Mouse (Mus musculus) right cerebral cortex, postnatal 10 days (tissue): Measurements from ENCODE around the gene Hist1h4j.
A peak's percentile ranks its signal among the peaks of the same experiment; 100 is the strongest.
"Not testable (repeated sequence)": the region's sequence is repeated elsewhere in the genome, so short reads cannot be mapped to it uniquely, and the experiment has no call there.

ENCODE experiments used
- DNase-seq, 2 experiments: peaks; one replicate each; pipeline ENCODE4 v3.0.0; 2021; ENCODE audit warnings: low spot score in 2 of 2

Hist1h4j gene

DNA sequence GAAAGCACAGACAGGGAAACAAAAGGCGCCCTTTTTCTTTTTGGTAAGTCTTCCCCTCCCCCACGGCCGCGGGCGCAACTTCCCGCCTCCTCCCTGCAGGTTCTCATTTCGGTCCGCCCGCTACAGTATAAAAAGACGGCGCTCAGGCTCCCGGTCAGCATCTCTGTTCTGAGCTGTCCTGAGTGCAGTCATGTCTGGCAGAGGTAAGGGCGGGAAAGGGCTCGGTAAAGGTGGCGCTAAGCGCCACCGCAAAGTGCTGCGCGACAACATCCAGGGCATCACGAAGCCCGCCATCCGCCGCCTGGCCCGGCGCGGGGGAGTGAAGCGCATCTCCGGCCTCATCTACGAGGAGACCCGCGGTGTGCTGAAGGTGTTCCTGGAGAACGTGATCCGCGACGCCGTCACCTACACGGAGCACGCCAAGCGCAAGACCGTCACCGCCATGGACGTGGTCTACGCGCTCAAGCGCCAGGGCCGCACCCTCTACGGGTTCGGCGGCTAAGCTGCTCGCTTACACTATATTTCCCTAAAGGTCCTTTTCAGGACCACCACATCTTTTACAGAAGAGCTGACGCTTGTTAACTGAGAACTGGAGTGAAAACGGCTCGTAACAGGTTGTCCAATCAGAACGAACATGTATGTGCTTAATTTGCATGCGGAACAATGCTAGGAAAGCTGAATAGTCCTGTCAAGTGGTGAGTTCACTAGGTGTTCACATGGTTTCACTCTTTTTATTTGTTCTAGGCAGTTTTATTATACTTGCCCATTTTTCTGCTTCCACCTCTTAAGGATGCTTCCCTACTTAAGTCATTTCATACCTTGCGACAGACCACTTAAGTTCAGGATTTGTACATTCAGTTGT, at the start of gene Hist1h4j:
TSS of gene Hist1h4j (plus strand) at position 159 of the 862 bp plus-strand sequence.
- peak; percentile 86 to 87 for DNase-seq

DNA sequence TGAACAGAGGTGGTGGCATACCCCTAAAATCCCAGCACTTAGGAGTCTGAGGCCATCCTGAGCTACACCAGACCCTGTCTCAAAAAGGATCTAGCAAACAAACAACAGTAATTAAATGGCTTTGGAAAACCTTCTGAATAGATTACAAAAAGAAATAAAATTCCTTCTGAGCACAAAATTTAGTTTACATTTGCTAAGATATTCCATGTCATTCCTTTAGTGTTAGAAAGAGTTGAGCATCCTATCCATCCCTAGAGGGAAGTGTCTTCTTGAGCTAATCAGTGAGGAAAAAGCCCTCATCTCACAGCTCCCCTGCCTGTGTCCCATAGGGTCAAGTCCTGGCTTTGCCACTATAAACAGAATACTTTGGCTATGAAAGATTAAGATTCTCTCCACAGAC, 37.1 kb upstream of the Hist1h4j start, which contains the start of gene Olfr1359:
TSS of gene Olfr1359 (plus strand) at position 301 of the 400 bp plus-strand sequence.
- no peak for DNase-seq

DNA sequence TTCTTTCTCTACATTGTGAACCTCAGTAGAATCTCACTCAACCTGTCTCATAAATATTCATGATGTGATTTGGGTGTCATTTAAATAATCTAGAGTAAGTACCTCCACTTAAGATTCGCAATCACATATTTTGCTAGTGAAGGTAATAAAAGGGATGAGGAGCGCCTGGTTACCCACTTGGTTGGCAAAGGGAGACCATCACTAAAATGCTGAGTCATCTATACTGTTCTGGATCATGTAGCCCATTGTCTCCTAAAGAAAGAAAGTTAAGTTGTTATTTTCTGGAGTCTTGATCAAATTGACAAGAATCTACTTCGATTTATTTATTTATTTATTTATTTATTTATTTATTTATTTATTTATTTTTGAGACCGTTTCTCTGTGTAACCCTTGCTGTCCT, 28.2 kb upstream of the Hist1h4j start:
- no peak for DNase-seq

DNA sequence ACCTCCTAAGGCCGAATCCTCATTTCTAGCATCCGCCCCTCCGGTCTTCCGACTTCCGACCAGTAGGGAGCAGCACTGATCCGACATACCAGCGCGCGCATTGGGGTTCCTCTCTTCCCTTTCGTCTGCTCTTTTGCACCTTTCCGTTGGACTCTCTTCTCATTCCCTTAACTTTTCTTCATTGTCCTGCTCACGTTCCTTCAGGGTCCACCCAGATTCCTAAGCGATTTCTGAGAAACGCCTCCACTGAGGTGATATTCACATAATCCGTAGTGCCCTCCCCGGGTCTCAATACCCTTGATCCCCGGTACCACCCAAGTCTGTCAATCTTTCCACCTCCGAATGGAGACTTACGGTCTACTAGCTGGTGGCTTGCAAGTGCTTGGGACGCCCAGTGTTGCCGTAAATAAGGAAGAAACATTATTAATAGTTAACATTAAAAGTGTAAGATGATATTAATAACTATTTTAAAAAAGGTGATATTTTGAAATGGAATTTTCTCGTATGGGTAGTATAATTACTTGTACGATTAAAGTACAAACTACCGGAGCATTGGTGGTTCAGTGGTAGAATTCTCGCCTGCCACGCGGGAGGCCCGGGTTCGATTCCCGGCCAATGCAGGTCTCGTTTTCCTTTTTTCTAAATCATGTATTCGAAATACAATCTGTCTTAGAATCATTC, 24.7 kb upstream of the Hist1h4j start:
- peak; percentile 90 to 94 for DNase-seq

DNA sequence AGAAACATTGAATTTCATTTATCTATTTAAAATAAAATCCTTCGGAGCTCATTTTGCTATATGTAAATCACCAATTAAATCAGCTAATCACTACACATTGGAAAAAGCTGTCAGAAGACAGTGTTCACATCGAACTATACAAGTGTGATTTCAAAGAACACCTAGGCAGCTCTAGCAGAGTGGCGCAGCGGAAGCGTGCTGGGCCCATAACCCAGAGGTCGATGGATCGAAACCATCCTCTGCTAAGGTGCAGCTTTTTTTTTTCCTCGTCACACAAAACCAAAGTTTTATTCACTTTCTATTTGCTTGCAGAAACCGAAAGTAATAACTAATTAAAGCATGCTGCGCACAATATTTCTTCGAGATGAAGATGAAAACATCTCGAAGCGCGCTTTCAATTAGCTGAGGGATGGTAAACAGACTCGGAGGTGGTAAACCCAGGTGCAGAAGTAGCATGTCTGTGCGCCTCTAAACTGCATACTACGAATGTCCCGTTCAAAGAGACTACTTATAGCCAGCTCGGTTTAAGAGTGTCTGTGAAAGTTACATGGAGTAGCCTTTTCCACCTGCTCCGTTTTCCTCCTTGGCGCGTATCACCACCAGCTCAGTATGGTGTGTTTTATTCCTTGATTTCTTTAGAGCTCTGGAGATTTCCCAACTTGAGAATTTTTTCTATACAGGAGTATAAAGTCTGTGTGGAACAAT, 23.9 kb upstream of the Hist1h4j start:
- peak; percentile 78 to 81 for DNase-seq

DNA sequence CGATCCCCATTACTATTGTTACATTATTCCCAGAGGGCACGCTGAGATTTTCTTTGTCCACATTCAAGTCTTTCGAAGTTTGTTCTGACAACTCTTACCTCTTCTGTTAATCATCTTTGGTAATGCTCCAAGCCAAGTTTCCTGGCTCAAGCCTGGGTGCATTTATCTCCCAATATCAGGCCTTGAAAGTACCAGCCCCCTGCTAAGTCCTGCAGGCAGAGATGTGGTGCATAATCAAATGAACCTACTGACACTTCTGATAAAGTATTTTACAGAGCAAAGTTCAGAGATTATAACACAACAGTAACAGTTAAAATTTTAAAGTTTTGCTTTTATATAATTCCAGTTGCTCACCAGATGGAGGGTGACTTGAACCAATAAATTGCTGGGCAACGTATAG, 23.2 kb upstream of the Hist1h4j start:
- DNase-seq, result no peak

DNA sequence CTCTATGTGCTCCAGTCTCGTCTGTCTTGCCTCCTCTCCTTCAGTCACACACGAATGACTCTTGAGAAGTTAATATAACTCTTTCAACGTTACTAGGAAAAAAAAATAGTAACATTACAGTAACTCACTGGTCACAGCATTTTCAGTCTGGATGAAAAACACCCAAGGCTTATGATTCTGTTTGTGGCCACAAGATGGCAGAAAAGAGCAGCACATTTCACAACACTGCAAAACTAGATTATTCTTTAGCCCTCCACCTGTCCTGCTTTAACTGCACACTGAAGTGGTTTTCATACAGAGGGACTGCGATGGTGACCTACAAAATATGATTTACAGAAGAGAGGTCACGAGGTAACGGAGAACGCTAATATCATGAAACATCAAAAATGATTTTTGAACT, 20.1 kb upstream of the Hist1h4j start:
- peak; percentile 75 to 76 for DNase-seq

DNA sequence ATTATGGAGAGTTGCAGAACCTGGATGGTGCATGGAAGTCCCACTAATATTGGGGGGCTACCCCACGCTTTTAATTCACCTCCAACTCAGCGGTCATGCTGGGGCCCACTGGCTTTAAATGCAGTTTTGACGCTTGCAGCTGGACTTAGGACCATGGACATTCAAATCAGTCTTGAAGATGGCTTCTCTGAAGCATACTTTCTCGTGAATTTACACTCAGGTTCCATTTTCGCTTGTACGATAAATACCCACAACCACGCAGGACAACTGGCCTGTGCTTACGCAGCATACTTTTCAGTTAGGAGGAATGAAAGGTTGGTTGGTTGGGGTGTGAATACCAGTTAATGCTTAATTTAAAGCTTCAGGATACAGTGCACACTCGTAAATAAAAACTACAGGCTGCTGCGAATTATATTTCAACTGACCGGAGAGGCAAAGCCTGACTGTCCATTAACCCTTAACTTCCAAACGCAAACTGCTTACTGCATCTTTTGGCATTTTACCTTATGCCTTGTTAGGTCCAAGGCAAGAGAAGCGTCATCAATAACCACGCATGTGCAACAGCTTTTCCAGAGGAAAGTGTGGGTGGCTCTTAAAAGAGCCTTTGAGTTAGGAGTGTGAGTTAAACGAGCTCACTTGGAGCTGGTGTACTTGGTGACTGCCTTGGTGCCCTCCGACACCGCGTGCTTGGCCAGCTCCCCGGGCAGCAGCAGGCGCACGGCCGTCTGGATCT, 19.6 kb upstream of the Hist1h4j start:
- peak; percentile 28 to 40 for DNase-seq

DNA sequence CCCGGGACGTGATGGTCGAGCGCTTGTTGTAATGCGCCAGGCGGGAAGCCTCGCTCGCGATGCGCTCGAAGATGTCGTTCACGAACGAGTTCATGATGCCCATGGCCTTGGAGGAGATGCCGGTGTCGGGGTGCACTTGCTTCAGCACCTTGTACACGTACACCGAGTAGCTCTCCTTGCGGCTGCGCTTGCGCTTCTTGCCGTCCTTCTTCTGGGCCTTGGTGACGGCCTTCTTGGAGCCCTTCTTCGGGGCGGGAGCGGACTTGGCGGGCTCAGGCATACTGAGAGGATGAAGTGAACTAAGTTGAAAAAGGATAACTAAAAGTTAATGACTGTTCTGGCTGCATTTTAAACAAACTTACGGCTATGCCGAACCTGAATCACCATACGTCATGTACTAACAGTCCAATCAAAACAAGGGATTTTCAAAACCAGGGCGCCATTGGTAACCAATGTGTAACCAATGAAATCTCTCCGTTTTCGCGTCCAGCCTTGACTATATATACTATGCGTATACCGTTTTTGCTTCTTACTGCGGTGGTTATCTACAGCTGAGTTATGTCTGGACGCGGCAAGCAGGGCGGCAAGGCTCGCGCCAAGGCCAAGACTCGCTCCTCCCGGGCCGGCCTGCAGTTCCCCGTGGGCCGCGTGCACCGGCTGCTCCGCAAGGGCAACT, 18.9 kb upstream of the Hist1h4j start, which contains the start of the genes Hist1h2bl and Hist1h2ai:
TSS of gene Hist1h2bl (minus strand) at position 280 of the 676 bp plus-strand sequence.
TSS of gene Hist1h2ai (plus strand) at position 559 of the 676 bp plus-strand sequence.
- peak; percentile 90 to 95 for DNase-seq

DNA sequence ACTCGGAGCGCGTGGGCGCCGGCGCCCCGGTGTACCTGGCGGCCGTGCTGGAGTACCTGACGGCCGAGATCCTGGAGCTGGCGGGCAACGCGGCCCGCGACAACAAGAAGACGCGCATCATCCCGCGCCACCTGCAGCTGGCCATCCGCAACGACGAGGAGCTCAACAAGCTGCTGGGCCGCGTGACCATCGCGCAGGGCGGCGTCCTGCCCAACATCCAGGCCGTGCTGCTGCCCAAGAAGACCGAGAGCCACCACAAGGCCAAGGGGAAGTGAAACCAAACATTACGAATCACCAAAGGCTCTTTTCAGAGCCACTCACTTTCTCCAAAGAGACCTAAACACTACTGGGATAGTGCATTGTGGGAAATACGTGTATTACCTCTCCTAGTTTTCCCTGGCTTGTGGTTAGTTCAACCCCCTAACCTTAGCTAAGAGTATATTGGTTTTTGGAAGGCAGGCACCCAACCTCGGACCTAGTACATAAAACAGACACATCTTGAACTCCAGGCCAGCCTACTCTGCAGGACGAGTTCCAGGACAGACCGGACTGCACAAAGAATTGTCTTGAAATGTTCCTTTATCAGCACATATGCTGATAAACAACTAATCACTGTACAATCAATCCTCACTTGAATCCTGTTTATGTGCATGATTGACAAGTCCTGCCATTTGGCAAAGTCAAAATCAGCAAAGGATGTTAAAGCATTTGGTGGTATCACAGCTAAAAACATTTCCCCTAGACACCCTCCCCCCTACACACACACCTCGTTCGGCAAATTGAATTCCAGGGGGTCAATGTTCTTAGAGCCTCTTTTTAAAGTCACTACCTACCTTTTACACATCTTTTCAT, 18.1 kb upstream of the Hist1h4j start:
- DNase-seq, result not testable (repeated sequence)

DNA sequence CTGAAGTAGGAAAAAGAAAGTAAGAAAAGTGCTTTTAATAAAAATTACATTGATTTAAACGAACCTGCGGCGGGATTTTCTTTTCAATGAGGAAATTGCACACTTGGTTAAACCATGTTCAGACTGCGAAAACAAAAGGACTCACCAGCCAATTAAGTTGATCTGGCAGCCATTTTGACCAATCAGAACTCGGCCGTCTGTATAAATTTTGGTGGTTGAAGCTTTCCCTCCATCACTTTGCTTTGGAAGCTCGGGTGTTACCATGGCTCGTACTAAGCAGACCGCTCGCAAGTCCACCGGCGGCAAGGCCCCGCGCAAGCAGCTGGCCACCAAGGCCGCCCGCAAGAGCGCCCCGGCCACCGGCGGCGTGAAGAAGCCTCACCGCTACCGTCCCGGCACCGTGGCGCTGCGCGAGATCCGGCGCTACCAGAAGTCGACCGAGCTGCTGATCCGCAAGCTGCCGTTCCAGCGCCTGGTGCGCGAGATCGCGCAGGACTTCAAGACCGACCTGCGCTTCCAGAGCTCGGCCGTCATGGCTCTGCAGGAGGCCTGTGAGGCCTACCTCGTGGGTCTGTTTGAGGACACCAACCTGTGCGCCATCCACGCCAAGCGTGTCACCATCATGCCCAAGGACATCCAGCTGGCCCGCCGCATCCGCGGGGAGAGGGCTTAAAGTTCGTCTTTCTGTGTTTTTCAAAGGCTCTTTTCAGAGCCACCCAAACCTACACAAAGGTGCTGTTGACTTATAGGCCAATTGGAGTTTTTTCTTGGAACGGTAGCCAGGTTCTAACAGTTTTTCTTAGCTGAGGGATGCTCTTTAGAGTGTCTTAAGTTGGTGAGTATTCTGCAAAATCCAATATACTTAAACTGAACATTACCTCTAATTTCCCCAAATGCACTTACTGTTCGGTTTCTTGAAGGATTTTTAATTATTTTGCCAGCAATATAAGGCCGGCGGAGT, 17.2 kb upstream of the Hist1h4j start, which contains the start of gene Hist1h3h:
TSS of gene Hist1h3h (plus strand) at position 263 of the 961 bp plus-strand sequence.
- DNase-seq, result peak; percentile 92 to 95

DNA sequence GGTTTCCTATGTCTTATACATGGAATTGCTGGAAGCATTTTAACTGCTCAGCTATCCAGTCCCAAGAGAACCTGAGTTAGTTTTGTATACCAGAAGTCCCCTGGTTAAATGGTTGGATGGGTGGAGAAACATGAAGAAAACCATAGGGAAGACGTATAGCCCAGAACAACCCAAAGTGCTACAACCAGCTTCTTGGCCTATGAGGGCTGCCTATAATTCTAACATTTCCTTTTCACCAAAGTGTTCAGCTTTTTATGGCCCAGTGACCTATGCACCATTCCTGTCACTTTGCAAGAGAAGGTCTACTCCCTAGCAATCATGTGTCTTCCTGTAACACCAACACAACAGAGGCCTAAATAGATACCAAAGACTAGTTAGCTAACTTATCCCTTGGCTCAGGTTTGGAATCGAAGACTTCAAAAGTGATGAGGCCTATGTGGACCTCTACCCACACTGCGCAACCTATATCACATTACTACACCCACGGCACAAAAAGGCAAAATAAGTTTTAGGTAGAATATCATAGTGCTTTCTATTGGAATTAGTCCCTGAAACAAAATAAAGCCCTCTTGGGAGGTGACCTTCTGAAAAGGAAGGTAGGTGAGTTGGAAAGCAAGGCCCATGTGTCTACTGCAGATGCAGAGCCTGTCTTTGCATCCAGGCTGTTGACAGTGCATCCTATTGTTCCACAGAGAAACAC, 16.3 kb upstream of the Hist1h4j start:
- no peak for DNase-seq

DNA sequence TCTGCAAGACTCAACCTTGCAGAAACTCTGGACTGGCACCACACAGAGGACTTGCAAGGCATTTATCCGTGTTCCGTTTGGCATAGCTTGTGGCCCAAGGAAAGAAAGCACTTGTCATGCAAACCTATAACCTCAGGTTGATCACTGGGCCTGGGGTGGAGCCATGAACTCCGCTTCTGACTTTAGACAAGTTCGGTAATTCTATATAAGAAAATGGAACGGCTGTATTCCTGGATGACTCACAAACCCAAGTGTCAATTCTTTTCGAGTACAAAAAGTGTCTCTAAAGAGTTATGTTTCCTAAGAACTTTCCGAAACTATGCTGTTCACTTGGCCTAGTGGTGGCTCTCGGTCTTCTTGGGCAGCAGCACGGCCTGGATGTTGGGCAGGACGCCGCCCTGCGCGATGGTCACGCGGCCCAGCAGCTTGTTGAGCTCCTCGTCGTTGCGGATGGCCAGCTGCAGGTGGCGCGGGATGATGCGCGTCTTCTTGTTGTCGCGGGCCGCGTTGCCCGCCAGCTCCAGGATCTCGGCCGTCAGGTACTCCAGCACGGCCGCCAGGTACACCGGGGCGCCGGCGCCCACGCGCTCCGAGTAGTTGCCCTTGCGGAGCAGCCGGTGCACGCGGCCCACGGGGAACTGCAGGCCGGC, 13.6 kb upstream of the Hist1h4j start:
- not testable (repeated sequence) for DNase-seq

DNA sequence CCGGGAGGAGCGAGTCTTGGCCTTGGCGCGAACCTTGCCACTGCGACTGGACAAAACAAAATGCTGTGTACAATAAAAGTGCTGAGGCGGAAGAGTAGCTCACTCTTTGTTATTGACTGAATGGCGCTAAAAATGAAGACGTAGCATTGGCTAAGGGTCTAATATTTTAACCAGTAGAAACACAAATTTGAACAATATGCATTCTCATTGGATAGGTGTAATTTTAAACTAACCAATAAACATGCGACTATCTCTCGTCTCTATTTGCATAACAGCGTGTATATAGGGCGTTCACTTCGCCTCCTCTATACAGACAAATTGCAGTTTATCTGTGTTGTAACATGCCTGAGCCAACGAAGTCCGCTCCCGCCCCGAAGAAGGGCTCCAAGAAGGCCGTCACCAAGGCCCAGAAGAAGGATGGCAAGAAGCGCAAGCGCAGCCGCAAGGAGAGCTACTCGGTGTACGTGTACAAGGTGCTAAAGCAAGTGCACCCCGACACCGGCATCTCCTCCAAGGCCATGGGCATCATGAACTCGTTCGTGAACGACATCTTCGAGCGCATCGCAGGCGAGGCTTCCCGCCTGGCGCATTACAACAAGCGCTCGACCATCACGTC, 13.0 kb upstream of the Hist1h4j start, which contains the start of gene Hist1h2bm:
TSS of gene Hist1h2bm (plus strand) at position 288 of the 616 bp plus-strand sequence.
- peak; percentile 71 to 78 for DNase-seq

DNA sequence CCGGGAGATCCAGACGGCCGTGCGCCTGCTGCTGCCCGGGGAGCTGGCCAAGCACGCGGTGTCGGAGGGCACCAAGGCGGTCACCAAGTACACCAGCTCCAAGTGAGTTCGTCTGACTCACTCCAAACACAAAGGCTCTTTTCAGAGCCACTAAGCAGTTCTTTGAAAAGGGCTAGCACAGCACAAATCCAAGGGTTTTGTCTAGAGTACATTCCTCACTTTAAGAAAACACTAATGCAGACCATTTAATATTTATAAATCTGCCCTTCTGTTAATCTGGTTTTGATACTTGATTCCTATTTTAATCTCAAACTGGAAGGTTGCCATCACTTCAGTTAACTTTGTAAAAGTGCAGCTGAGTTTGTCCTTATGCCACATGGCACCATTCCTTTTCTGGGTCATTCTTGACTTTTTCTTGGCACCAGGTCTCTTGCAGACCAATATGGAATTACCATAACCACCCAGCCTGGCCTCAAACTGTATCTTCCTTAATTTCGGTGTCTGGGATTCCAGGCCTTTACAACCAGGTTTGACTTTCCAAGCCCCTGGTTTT, 12.4 kb upstream of the Hist1h4j start:
- DNase-seq, result no peak
